Mouse (Mus musculus) limb, embryonic 14.5 days (tissue): ENCODE measurements around the gene Il9. TPM values are rescaled to one million over a fixed set of nuclear protein-coding genes. Genes with fewer than 3 reads are reported as not detected.

Experiments used
- ATAC-seq: fragments of 200-750 bp; cut with Nextera tagmentation; 2 replicates; pipeline ENCODE4 v1.8.0; 2017; ENCODE audit warnings: low read depth, moderate number of reproducible peaks, moderate TSS enrichment; ENCODE audit not compliant: low FRiP score
- DNase-seq: peaks from one replicate; pipeline ENCODE4 v3.0.0-alpha.2; 2015; ENCODE audit warnings: low spot score
- H3K27ac ChIP-seq: fragments of 300-500 bp; sonication (generic); replicated peaks from 2 replicates; pipeline ENCODE4 v1.5.1; 2014; ENCODE audit warnings: low read depth, mild to moderate bottlenecking, low read length, moderate library complexity, mixed read lengths
- H3K27me3 ChIP-seq: fragments of 300-500 bp; sonication (generic); 2 replicates; pipeline ENCODE4 v1.6.1; 2014; ENCODE audit warnings: low read length, mixed read lengths; ENCODE audit not compliant: control insufficient read depth, insufficient read depth
- H3K36me3 ChIP-seq: fragments of 300-500 bp; sonication (generic); 2 replicates; pipeline ENCODE4 v1.6.1; 2014; ENCODE audit warnings: mild to moderate bottlenecking, low read length, moderate library complexity, mixed read lengths; ENCODE audit not compliant: control insufficient read depth, insufficient read depth
- H3K4me1 ChIP-seq: fragments of 300-500 bp; sonication (generic); 2 replicates; pipeline ENCODE4 v1.6.1; 2014; ENCODE audit warnings: antibody characterized with exemption, low read length, mixed read lengths; ENCODE audit not compliant: control insufficient read depth, insufficient read depth
- H3K4me2 ChIP-seq: fragments of 300-500 bp; sonication (generic); replicated peaks from 2 replicates; pipeline ENCODE4 v1.6.1; 2014; ENCODE audit warnings: low read depth, mild to moderate bottlenecking, low read length, moderate library complexity; ENCODE audit not compliant: severe bottlenecking
- H3K4me3 ChIP-seq: fragments of 300-500 bp; sonication (generic); replicated peaks from 2 replicates; pipeline ENCODE4 v1.5.1; 2014; ENCODE audit warnings: low read length
- H3K9ac ChIP-seq: fragments of 300-500 bp; sonication (generic); 2 replicates; pipeline ENCODE4 v1.6.1; 2014; ENCODE audit warnings: mild to moderate bottlenecking, low read depth, low read length, moderate library complexity; ENCODE audit not compliant: severe bottlenecking
- H3K9me3 ChIP-seq: fragments of 300-500 bp; sonication (generic); 2 replicates; pipeline ENCODE4 v1.6.1; 2016; ENCODE audit warnings: low read length; ENCODE audit not compliant: control insufficient read depth
- POLR2A ChIP-seq: fragments of 200-500 bp; IDR thresholded peaks from 2 replicates; pipeline ENCODE4 v1.8.0; 2012; ENCODE audit warnings: inconsistent platforms, mild to moderate bottlenecking, moderate library complexity, borderline replicate concordance; ENCODE audit not compliant: insufficient read depth, insufficient read length; ENCODE audit errors: extremely low read depth
- WGBS: fragments of 180-500 bp; shearing (Covaris S2); extraction: QIAGEN DNeasy Blood & Tissue Kit; methylation state at CpG from one replicate; pipeline ENCODE4 v1.1.7; 2014; 5-methylcytosine and 5-hydroxymethylcytosine counted together
- polyA plus RNA-seq, 2 experiments: library from polyadenylated mRNA; depleted of rRNA in 1 of 2; stranded (reverse) in 1 of 2; unstranded in 1 of 2; fragments of >200 nt; fragmentation: Nextera tagmentation in 1 of 2; extraction: Ambion mirVana in 1 of 2; gene quantifications; 2 replicates each; pipeline versions ENCODE4 v1.2.1 to v1.2.3; 2012 to 2014

Il9 gene
- polyA plus RNA-seq, 2 experiments, result not detected

- no peaks in the 10 kb centered on the region for H3K9me3 ChIP-seq
- no peak overlapping the region for H3K4me3 ChIP-seq
- H3K4me2 ChIP-seq, result no peak overlapping the region
- no peaks in the 10 kb centered on the region for H3K27me3 ChIP-seq
- no peak overlapping the region for H3K9ac ChIP-seq
- TF ChIP-seq POLR2A, result no peak
- H3K27ac ChIP-seq, result no peak overlapping the region
- H3K36me3 ChIP-seq, result no peaks in the 10 kb centered on the region
- 73% methylated on average over 6 of the region's 6 CpGs for WGBS
- no peak for DNase-seq
- ATAC-seq, result no peak
- peaks cover 3% of the 10 kb centered on the region; the same call in 1 of the 2 replicates for H3K4me1 ChIP-seq
These were observed 10.8 kb downstream of the Il9 start for GRCm38 (mm10) chr13:56471211-56471610.

GRCm38 (mm10) chr13:56468536-56468935, 13.5 kb downstream of the Il9 start:
- TF ChIP-seq POLR2A, result no peak
- WGBS, result 88% methylated on average over 4 of the region's 4 CpGs
- no peaks in the 10 kb centered on the region for H3K27me3 ChIP-seq
- no peaks in the 10 kb centered on the region for H3K9me3 ChIP-seq
- no peak overlapping the region for H3K4me3 ChIP-seq
- no peak for ATAC-seq
- DNase-seq, result no peak
- peaks cover 3% of the 10 kb centered on the region; the same call in 1 of the 2 replicates for H3K4me1 ChIP-seq
- no peaks in the 10 kb centered on the region for H3K36me3 ChIP-seq
- no peak overlapping the region for H3K9ac ChIP-seq
- no peak overlapping the region for H3K27ac ChIP-seq
- H3K4me2 ChIP-seq, result no peak overlapping the region

DNA sequence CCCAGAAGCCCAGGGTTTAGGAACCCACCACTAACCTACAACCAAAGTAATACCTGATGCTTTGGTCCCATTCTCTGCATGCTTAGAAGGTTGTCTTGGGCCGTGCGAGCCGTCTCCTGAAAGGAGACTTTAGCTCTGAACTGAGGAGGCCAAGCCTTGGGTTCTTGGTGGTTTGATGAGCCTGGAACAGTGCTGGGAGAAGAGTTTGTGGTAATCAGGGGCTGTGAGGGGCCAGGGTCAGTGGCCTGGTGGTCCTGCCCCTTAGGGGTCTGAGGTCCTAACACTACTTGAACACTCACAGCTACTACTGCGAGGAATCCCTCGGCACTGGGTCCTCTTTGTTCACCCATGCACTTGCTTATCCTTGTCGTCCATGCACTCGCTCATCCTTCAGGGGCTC, 14.3 kb downstream of the Il9 start:
- no peak overlapping the region for H3K4me2 ChIP-seq
- H3K9me3 ChIP-seq, result no peaks in the 10 kb centered on the region
- TF ChIP-seq POLR2A, result no peak
- no peak overlapping the region for H3K27ac ChIP-seq
- 89% methylated on average over 7 of the region's 7 CpGs for WGBS
- no peak overlapping the region for H3K9ac ChIP-seq
- no peak for ATAC-seq
- H3K4me1 ChIP-seq, result peaks cover 3% of the 10 kb centered on the region; the same call in 1 of the 2 replicates
- H3K27me3 ChIP-seq, result no peaks in the 10 kb centered on the region
- DNase-seq, result no peak
- H3K4me3 ChIP-seq, result no peak overlapping the region
- H3K36me3 ChIP-seq, result no peaks in the 10 kb centered on the region

GRCm38 (mm10) chr13:56463750-56464149, 18.3 kb downstream of the Il9 start:
- no peaks in the 10 kb centered on the region for H3K9me3 ChIP-seq
- 86% methylated on average over 6 of the region's 6 CpGs for WGBS
- H3K4me3 ChIP-seq, result no peak overlapping the region
- TF ChIP-seq POLR2A, result no peak
- H3K4me1 ChIP-seq, result no peaks in the 10 kb centered on the region
- no peaks in the 10 kb centered on the region for H3K36me3 ChIP-seq
- no peaks in the 10 kb centered on the region for H3K27me3 ChIP-seq
- DNase-seq (no peak), ATAC-seq (no peak)
- H3K4me2 ChIP-seq, result no peak overlapping the region
- H3K27ac ChIP-seq, result no peak overlapping the region
- H3K9ac ChIP-seq, result no peak overlapping the region

GRCm38 (mm10) chr13:56463261-56463660, 18.8 kb downstream of the Il9 start:
- no peak overlapping the region for H3K4me3 ChIP-seq

DNA sequence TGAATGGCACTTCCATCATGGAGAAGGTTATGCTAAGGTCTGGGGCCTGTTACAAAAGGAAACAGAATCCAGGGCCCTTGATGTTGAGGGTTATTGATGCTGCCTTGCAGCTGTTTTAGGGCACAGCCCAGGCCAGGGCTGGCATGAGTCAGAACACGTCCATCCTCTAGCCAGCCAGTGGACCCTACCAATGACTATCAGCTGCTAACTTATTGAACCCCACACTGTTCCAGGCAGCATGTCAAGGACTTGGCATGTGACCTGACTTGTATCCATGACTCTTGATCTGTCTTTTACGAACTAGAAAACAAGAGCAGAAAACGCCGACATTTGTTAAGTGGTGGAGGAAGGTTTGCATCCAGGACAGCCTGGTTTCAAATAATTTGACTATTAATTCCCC, 19.3 kb downstream of the Il9 start:
- TF ChIP-seq POLR2A, result no peak
- H3K36me3 ChIP-seq, result no peaks in the 10 kb centered on the region
- H3K4me3 ChIP-seq, result no peak overlapping the region
- no peak overlapping the region for H3K4me2 ChIP-seq
- no peaks in the 10 kb centered on the region for H3K4me1 ChIP-seq
- WGBS, result 80% methylated on average over 4 of the region's 4 CpGs
- H3K27me3 ChIP-seq, result no peaks in the 10 kb centered on the region
- DNase-seq, result no peak
- H3K27ac ChIP-seq, result no peak overlapping the region
- ATAC-seq, result no peak
- H3K9me3 ChIP-seq, result no peaks in the 10 kb centered on the region
- no peak overlapping the region for H3K9ac ChIP-seq

More at GRCm38 (mm10) chr13:56463261-56463660, 18.8 kb downstream of the Il9 start:
- ATAC-seq (no peak), DNase-seq (no peak)
- Histone ChIP-seq H3K9ac (no peak overlapping the region), H3K27ac (no peak overlapping the region), H3K36me3 (no peaks in the 10 kb centered on the region), H3K27me3 (no peaks in the 10 kb centered on the region), H3K9me3 (no peaks in the 10 kb centered on the region), H3K4me2 (no peak overlapping the region), H3K4me1 (no peaks in the 10 kb centered on the region)
- TF ChIP-seq POLR2A, result no peak
- 90% methylated on average over 7 of the region's 7 CpGs for WGBS
